Mouse (Mus musculus) hindbrain, embryonic 13.5 days (tissue): Measurements from ENCODE around the gene Fastkd5. TPM values are rescaled to one million over a fixed set of nuclear protein-coding genes. Genes with fewer than 3 reads are reported as not detected.
A peak's percentile ranks its signal among the peaks of the same experiment; 100 is the strongest.

Experiments used
- ATAC-seq: fragments of 200-750 bp; cut with Nextera tagmentation; 2 replicates; pipeline ENCODE4 v1.8.0; 2017; ENCODE audit warnings: moderate TSS enrichment; ENCODE audit not compliant: low FRiP score
- H3K27ac ChIP-seq: fragments of 300-500 bp; sonication (generic); 2 replicates; pipeline ENCODE4 v1.5.1; 2015; ENCODE audit warnings: inconsistent platforms, mild to moderate bottlenecking, moderate library complexity
- H3K27me3 ChIP-seq: fragments of 300-500 bp; sonication (generic); 2 replicates; pipeline ENCODE4 v1.6.1; 2015; ENCODE audit warnings: mild to moderate bottlenecking, inconsistent platforms
- H3K36me3 ChIP-seq: fragments of 300-500 bp; sonication (generic); 2 replicates; pipeline ENCODE4 v1.6.1; 2015; ENCODE audit warnings: mild to moderate bottlenecking, inconsistent platforms
- H3K4me1 ChIP-seq: fragments of 300-500 bp; sonication (generic); replicated peaks from 2 replicates; pipeline ENCODE4 v1.6.1; 2015; ENCODE audit warnings: inconsistent platforms
- H3K4me2 ChIP-seq: fragments of 300-500 bp; sonication (generic); 2 replicates; pipeline ENCODE4 v1.6.1; 2015; ENCODE audit warnings: inconsistent platforms, mild to moderate bottlenecking, moderate library complexity
- H3K4me3 ChIP-seq: fragments of 300-500 bp; sonication (generic); 2 replicates; pipeline ENCODE4 v1.5.1; 2015; ENCODE audit warnings: mild to moderate bottlenecking, inconsistent platforms
- H3K9ac ChIP-seq: fragments of 300-500 bp; sonication (generic); 2 replicates; pipeline ENCODE4 v1.6.1; 2015; ENCODE audit warnings: mild to moderate bottlenecking, inconsistent platforms
- H3K9me3 ChIP-seq: fragments of 300-500 bp; sonication (generic); 2 replicates; pipeline ENCODE4 v1.6.1; 2016; ENCODE audit warnings: inconsistent platforms
- WGBS: fragments of 180-500 bp; shearing (Covaris S2); methylation state at CpG from one replicate; pipeline ENCODE4 v1.1.7; 2015; 5-methylcytosine and 5-hydroxymethylcytosine counted together
- polyA plus RNA-seq: library from polyadenylated mRNA; unstranded; fragments of >200 nt; fragmentation: Nextera tagmentation; extraction: Ambion mirVana; gene quantifications from 2 replicates; pipeline ENCODE4 v1.2.1, GENCODE M21; 2015

Gene Fastkd5
- 11.7 and 12.9 TPM in 2 replicates for polyA plus RNA-seq

- peak; percentile 86 for ATAC-seq
- no peaks in the 10 kb centered on the region for H3K9me3 ChIP-seq
- peak within 1 kb of the TSS; percentile 82 for H3K27ac ChIP-seq
- peaks cover 14% of the 10 kb centered on the region for H3K27me3 ChIP-seq
- peaks cover 22% of the 10 kb centered on the region for H3K4me1 ChIP-seq
- under 1% methylated on average over 25 of the region's 25 CpGs for WGBS
- peaks cover 25% of the 10 kb centered on the region for H3K36me3 ChIP-seq
- H3K4me2 ChIP-seq = peak within 1 kb of the TSS; percentile 87
- peak within 1 kb of the TSS; percentile 90 for H3K4me3 ChIP-seq
- peak within 1 kb of the TSS; percentile 93 for H3K9ac ChIP-seq
Observed at GRCm38 (mm10) chr2:130629839-130630203, at the start of gene Fastkd5, which contains the start of gene Ubox5. Gene Fastkd5 (minus strand): TSS chr2:130630027. Gene Ubox5 (minus strand): TSS chr2:130630038.

- WGBS = 96% methylated on average over 12 of the region's 12 CpGs
- H3K4me3 ChIP-seq = no peak overlapping the region
- H3K27ac ChIP-seq = no peak overlapping the region
- no peaks in the 10 kb centered on the region for H3K4me1 ChIP-seq
- no peak for ATAC-seq
- H3K4me2 ChIP-seq = no peak overlapping the region
- H3K36me3 ChIP-seq = peaks cover 100% of the 10 kb centered on the region
- no peaks in the 10 kb centered on the region for H3K9me3 ChIP-seq
- H3K9ac ChIP-seq = no peak overlapping the region
- H3K27me3 ChIP-seq = no peaks in the 10 kb centered on the region
Observed at GRCm38 (mm10) chr2:130679154-130679553, 49.3 kb upstream of the Fastkd5 start.

GRCm38 (mm10) chr2:130677211-130677610, 47.4 kb upstream of the Fastkd5 start:
- H3K9me3 ChIP-seq = no peaks in the 10 kb centered on the region
- no peak overlapping the region for H3K27ac ChIP-seq
- no peaks in the 10 kb centered on the region for H3K4me1 ChIP-seq
- no peaks in the 10 kb centered on the region for H3K27me3 ChIP-seq
- H3K36me3 ChIP-seq = peaks cover 98% of the 10 kb centered on the region
- no peak overlapping the region for H3K4me2 ChIP-seq
- no peak overlapping the region for H3K9ac ChIP-seq
- 95% methylated on average over 10 of the region's 10 CpGs for WGBS
- no peak overlapping the region for H3K4me3 ChIP-seq
- no peak for ATAC-seq

GRCm38 (mm10) chr2:130667559-130667958, 37.7 kb upstream of the Fastkd5 start, which contains the start of gene Itpa:
Gene Itpa (plus strand): TSS chr2:130667610.
- Histone ChIP-seq H3K9me3 (no peaks in the 10 kb centered on the region), H3K4me3 (peak within 1 kb of the TSS; percentile 70), H3K36me3 (peaks cover 17% of the 10 kb centered on the region), H3K4me2 (peak within 1 kb of the TSS; percentile 73), H3K27me3 (no peaks in the 10 kb centered on the region), H3K9ac (peak within 1 kb of the TSS; percentile 82), H3K27ac (peak within 1 kb of the TSS; percentile 94), H3K4me1 (peaks cover 38% of the 10 kb centered on the region)
- WGBS = under 1% methylated on average over 31 of the region's 31 CpGs
- peak; percentile 58 for ATAC-seq

- H3K36me3 ChIP-seq = peaks cover 31% of the 10 kb centered on the region
- H3K27ac ChIP-seq = peak within 1 kb of the TSS; percentile 99
- no peaks in the 10 kb centered on the region for H3K9me3 ChIP-seq
- peaks cover 42% of the 10 kb centered on the region for H3K4me1 ChIP-seq
- H3K4me2 ChIP-seq = peak within 1 kb of the TSS; percentile 76
- WGBS = 0% methylated on average over 40 of the region's 40 CpGs
- peak within 1 kb of the TSS; percentile 85 for H3K9ac ChIP-seq
- ATAC-seq = peak; percentile 96
- no peaks in the 10 kb centered on the region for H3K27me3 ChIP-seq
- peak within 1 kb of the TSS; percentile 55 for H3K4me3 ChIP-seq
Observed at GRCm38 (mm10) chr2:130664102-130664701, 34.4 kb upstream of the Fastkd5 start, which contains the start of gene Ddrgk1. Gene Ddrgk1 (minus strand): TSS chr2:130664659.

GRCm38 (mm10) chr2:130663342-130663741, 33.5 kb upstream of the Fastkd5 start:
- Histone ChIP-seq H3K4me3 (peak overlapping the region; percentile 55), H3K4me1 (peaks cover 35% of the 10 kb centered on the region), H3K9ac (peak overlapping the region; percentile 85), H3K27me3 (no peaks in the 10 kb centered on the region), H3K36me3 (peaks cover 40% of the 10 kb centered on the region), H3K9me3 (no peaks in the 10 kb centered on the region), H3K4me2 (peak overlapping the region; percentile 76), H3K27ac (peak overlapping the region; percentile 99)
- WGBS = 92% methylated on average over 11 of the region's 11 CpGs
- no peak for ATAC-seq

- no peak overlapping the region for H3K4me2 ChIP-seq
- 96% methylated on average over 10 of the region's 10 CpGs for WGBS
Observed at GRCm38 (mm10) chr2:130658530-130658929, 28.7 kb upstream of the Fastkd5 start.

GRCm38 (mm10) chr2:130657541-130657940, 27.7 kb upstream of the Fastkd5 start:
- Histone ChIP-seq H3K27ac (no peak overlapping the region), H3K4me3 (no peak overlapping the region), H3K4me2 (no peak overlapping the region), H3K9ac (no peak overlapping the region), H3K4me1 (peaks cover 11% of the 10 kb centered on the region), H3K27me3 (no peaks in the 10 kb centered on the region), H3K9me3 (no peaks in the 10 kb centered on the region), H3K36me3 (peaks cover 95% of the 10 kb centered on the region)
- 91% methylated on average over 6 of the region's 6 CpGs for WGBS
- no peak for ATAC-seq

More at GRCm38 (mm10) chr2:130658530-130658929, 28.7 kb upstream of the Fastkd5 start:
- H3K27me3 ChIP-seq = no peaks in the 10 kb centered on the region
- ATAC-seq = no peak
- H3K4me3 ChIP-seq = no peak overlapping the region
- no peak overlapping the region for H3K9ac ChIP-seq
- peaks cover 21% of the 10 kb centered on the region for H3K4me1 ChIP-seq
- H3K9me3 ChIP-seq = no peaks in the 10 kb centered on the region
- no peak overlapping the region for H3K27ac ChIP-seq
- H3K36me3 ChIP-seq = peaks cover 87% of the 10 kb centered on the region

GRCm38 (mm10) chr2:130656536-130656935, 26.7 kb upstream of the Fastkd5 start:
- H3K4me3 ChIP-seq = no peak overlapping the region
- H3K27me3 ChIP-seq = no peaks in the 10 kb centered on the region
- H3K4me2 ChIP-seq = no peak overlapping the region
- WGBS = 96% methylated on average over 9 of the region's 9 CpGs
- no peak overlapping the region for H3K9ac ChIP-seq
- no peaks in the 10 kb centered on the region for H3K9me3 ChIP-seq
- peaks cover 92% of the 10 kb centered on the region for H3K36me3 ChIP-seq
- ATAC-seq = no peak
- H3K4me1 ChIP-seq = peaks cover under 1% of the 10 kb centered on the region; the same call in 1 of the 2 replicates
- no peak overlapping the region for H3K27ac ChIP-seq

GRCm38 (mm10) chr2:130655660-130656339, 26.0 kb upstream of the Fastkd5 start:
- H3K4me1 ChIP-seq = no peaks in the 10 kb centered on the region
- H3K4me3 ChIP-seq = no peak overlapping the region
- H3K4me2 ChIP-seq = no peak overlapping the region
- peaks cover 92% of the 10 kb centered on the region for H3K36me3 ChIP-seq
- ATAC-seq = no peak
- no peaks in the 10 kb centered on the region for H3K9me3 ChIP-seq
- H3K27ac ChIP-seq = no peak overlapping the region
- WGBS = 92% methylated on average over 6 of the region's 6 CpGs
- H3K9ac ChIP-seq = no peak overlapping the region
- no peaks in the 10 kb centered on the region for H3K27me3 ChIP-seq

GRCm38 (mm10) chr2:130653760-130654159, 23.9 kb upstream of the Fastkd5 start:
- Histone ChIP-seq H3K27me3 (no peaks in the 10 kb centered on the region), H3K36me3 (peaks cover 87% of the 10 kb centered on the region), H3K4me2 (no peak overlapping the region), H3K27ac (no peak overlapping the region), H3K9ac (no peak overlapping the region), H3K4me3 (no peak overlapping the region), H3K4me1 (no peaks in the 10 kb centered on the region), H3K9me3 (no peaks in the 10 kb centered on the region)
- 89% methylated on average over 1 of the region's 1 CpGs for WGBS
- no peak for ATAC-seq

GRCm38 (mm10) chr2:130653303-130653702, 23.5 kb upstream of the Fastkd5 start:
- WGBS = 92% methylated on average over 2 of the region's 2 CpGs
- Histone ChIP-seq H3K27ac (no peak overlapping the region), H3K36me3 (peaks cover 83% of the 10 kb centered on the region)

More at GRCm38 (mm10) chr2:130653303-130653702, 23.5 kb upstream of the Fastkd5 start:
- ATAC-seq = no peak
- no peaks in the 10 kb centered on the region for H3K27me3 ChIP-seq
- H3K9me3 ChIP-seq = no peaks in the 10 kb centered on the region
- no peak overlapping the region for H3K9ac ChIP-seq
- H3K4me2 ChIP-seq = no peak overlapping the region
- H3K4me1 ChIP-seq = no peaks in the 10 kb centered on the region
- no peak overlapping the region for H3K4me3 ChIP-seq
